ENCODE assay signal across 9 mouse cellular contexts in the genomic region with DNA sequence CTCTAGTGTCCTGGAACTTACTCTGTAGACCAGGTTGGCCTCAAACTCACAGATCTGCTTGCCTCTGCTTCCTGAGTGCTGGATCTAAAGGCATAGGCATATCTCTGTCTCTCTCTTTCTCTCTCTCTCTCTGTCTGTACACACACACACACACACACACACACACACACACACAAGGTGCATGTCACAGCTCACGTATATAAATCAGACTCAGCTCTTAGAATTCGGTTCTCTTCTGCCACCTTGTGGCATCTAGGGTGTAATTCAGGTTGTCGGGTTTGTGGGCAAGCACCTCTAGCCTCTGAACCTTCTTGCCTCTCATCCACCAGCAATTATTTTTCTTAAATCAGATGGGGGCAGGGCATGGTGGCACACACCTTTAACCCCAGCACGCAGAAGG. TPM values are rescaled to one million over a fixed set of nuclear protein-coding genes. Genes with fewer than 3 reads are reported as not detected.
DNase-seq lines count a peak whose midpoint lies in the region; ATAC-seq and TF ChIP-seq lines count a peak whose summit lies in the region.
"Had no signal": no experiment of that assay in that cellular context is flagged by ENCODE, and none has a peak within 500 bp of the region (broad histone marks: within the 10 kb centered on the region; RNA-seq: fewer than 3 reads in every experiment).

No protein-coding gene starts in this region.

- intact Hi-C loops in heart, postnatal 36 days (cut with DNase I): loop anchor here (1.0 to 2.0 kb wide), 2 partner anchors 97 to 468 kb away; no protein-coding TSS in a partner anchor

- ATAC-seq in cerebellum, adult (ENCODE audit: insufficient number of reproducible peaks, low FRiP score, low TSS enrichment): no peak
- 0 out of 2 replicates have a peak, but pooled peaks have one; percentile 50 for ATAC-seq in embryonic facial prominence, embryonic 14.5 days (ENCODE audit: low read depth)
- ATAC-seq in lung, postnatal 0 days: peak; percentile 56

- H3K27me3 ChIP-seq in embryonic facial prominence, embryonic 14.5 days (replicated peaks; ENCODE audit: control insufficient read depth, insufficient read depth, low read length): no peaks in the 10 kb centered on the region
- H3K27me3 ChIP-seq in lung, postnatal 0 days (replicated peaks; ENCODE audit: insufficient read depth, low read length): no peaks in the 10 kb centered on the region

- no peaks in the 10 kb centered on the region for H3K36me3 ChIP-seq in embryonic facial prominence, embryonic 14.5 days (ENCODE audit: control insufficient read depth, insufficient read depth, low read length)
- no peaks in the 10 kb centered on the region for H3K36me3 ChIP-seq in lung, postnatal 0 days (ENCODE audit: insufficient read depth, low read length)

- peak; percentile 54 for DNase-seq in cerebellum, adult 11 months
- peak; percentile 50 for DNase-seq in adrenal gland, adult 8-10 months
- peak; percentile 79 for DNase-seq in embryonic facial prominence, embryonic 14.5 days (ENCODE audit: low spot score)
- DNase-seq in heart, postnatal 36 days: peak; percentile 68 to 70
- peak; percentile 67 for DNase-seq in layer of hippocampus, adult 9-11 months
- peak; percentile 82 for DNase-seq in lung, postnatal 0 days (ENCODE audit: low spot score)
- DNase-seq in right cerebral cortex, postnatal 10 days (ENCODE audit: low spot score in 2 of 2): peak; percentile 74 to 76

- H3K9me3 ChIP-seq in embryonic facial prominence, embryonic 14.5 days (ENCODE audit: control insufficient read depth, low read length): no peaks in the 10 kb centered on the region
- H3K9me3 ChIP-seq in lung, postnatal 0 days (ENCODE audit: low read length): no peaks in the 10 kb centered on the region

- H3K4me3 ChIP-seq in embryonic facial prominence, embryonic 14.5 days (ENCODE audit: low read depth, low read length): no peak overlapping the region
- no peak overlapping the region for H3K4me3 ChIP-seq in lung, postnatal 0 days (ENCODE audit: low read depth, low read length)

- no peak overlapping the region for H3K27ac ChIP-seq in embryonic facial prominence, embryonic 14.5 days (replicated peaks; ENCODE audit: low read depth, low read length)
- no peak overlapping the region for H3K27ac ChIP-seq in lung, postnatal 0 days (ENCODE audit: low read length)

- no peak for TF ChIP-seq EP300 in lung, postnatal 0 days (IDR thresholded peaks at IDR 0.05)

- H3K9ac ChIP-seq in embryonic facial prominence, embryonic 14.5 days (ENCODE audit: low read depth, low read length): no peak overlapping the region
- H3K9ac ChIP-seq in lung, postnatal 0 days (replicated peaks; ENCODE audit: low read depth): no peak overlapping the region

- H3K4me2 ChIP-seq in embryonic facial prominence, embryonic 14.5 days (ENCODE audit: low read depth, low read length): no peak overlapping the region
- no peak overlapping the region for H3K4me2 ChIP-seq in lung, postnatal 0 days (replicated peaks; ENCODE audit: low read depth, low read length)

- 1% methylated on average over 4 of the region's 4 CpGs for WGBS in embryonic facial prominence, embryonic 14.5 days
- under 1% methylated on average over 4 of the region's 4 CpGs for WGBS in lung, postnatal 0 days

- no peaks in the 10 kb centered on the region for H3K4me1 ChIP-seq in embryonic facial prominence, embryonic 14.5 days (ENCODE audit: control insufficient read depth, insufficient read depth, low read length)
- H3K4me1 ChIP-seq in lung, postnatal 0 days (ENCODE audit: insufficient read depth, low read depth, low read length): no peaks in the 10 kb centered on the region; the same call in 1 of the 2 replicates

- TF ChIP-seq CTCF in lung, postnatal 0 days (IDR thresholded peaks at IDR 0.05): peak; percentile 88

RNA-seq across cellular contexts. Expression of a gene that starts 20.6 kb away (rescaled TPM):
- under 1 TPM in 3 of 4 experiments, not detected in 1; 0.41 to 0.48 (median 0.45) TPM for total RNA-seq in adrenal gland, adult 8-10 months (2022)
- polyA plus RNA-seq in embryonic facial prominence, embryonic 14.5 days (2014; fragmentation: Nextera tagmentation; extraction: Ambion mirVana): 0.24 TPM in 1 of 2 replicates, not detected in the other
- not detected for total RNA-seq in heart, postnatal 36 days (2021)
- polyA plus RNA-seq in lung, postnatal 0 days (2015; fragmentation: Nextera tagmentation; extraction: Ambion mirVana): 0.63 and 0.77 TPM in 2 replicates
- polyA plus RNA-seq: large intestine, adult 2 months had no signal

RNA-seq across cellular contexts. Expression of a gene that starts 21.4 kb away (rescaled TPM):
- 1,000 to 10,000 TPM; 1,164 to 1,564 (median 1,502) TPM for total RNA-seq in adrenal gland, adult 8-10 months (2022)
- polyA plus RNA-seq in embryonic facial prominence, embryonic 14.5 days (2014; fragmentation: Nextera tagmentation; extraction: Ambion mirVana): 879 and 1,077 TPM in 2 replicates
- total RNA-seq in heart, postnatal 36 days (2021): 1,000 to 10,000 TPM in 1 of 2 experiments, 100 to 1,000 TPM in 1; 856 to 1,567 TPM
- 751 and 865 TPM in 2 replicates for polyA plus RNA-seq in lung, postnatal 0 days (2015; fragmentation: Nextera tagmentation; extraction: Ambion mirVana)

RNA-seq across cellular contexts. Expression of a gene that starts 27.7 kb away (rescaled TPM):
- total RNA-seq in adrenal gland, adult 8-10 months (2022): 1,000 to 10,000 TPM; 1,640 to 3,396 (median 2,408) TPM
- polyA plus RNA-seq in embryonic facial prominence, embryonic 14.5 days (2014; fragmentation: Nextera tagmentation; extraction: Ambion mirVana): 44.4 and 47.9 TPM in 2 replicates
- total RNA-seq in heart, postnatal 36 days (2021): 10 to 100 TPM; 35.4 to 44.4 TPM
- polyA plus RNA-seq in lung, postnatal 0 days (2015; fragmentation: Nextera tagmentation; extraction: Ambion mirVana): 54.9 and 64.9 TPM in 2 replicates

Comparison
In these comparisons a context has a peak if more than half of its experiments do, and no peak if none do; other contexts are left out.
1. RNA of a gene that starts 27.7 kb away (total RNA-seq): 1,640 to 3,396 TPM in adrenal gland, adult 8-10 months; 35.4 to 44.4 TPM in heart, postnatal 36 days; every median in the first group is over 10 times any median in the second.
2. Peak in every context shown above with its lines, with median percentiles within 50 percentile points of each other: DNase-seq.